Mouse (Mus musculus): ENCODE results near the gene Nfam1.

Gene Nfam1

GRCm38 (mm10) chr15:82968449-82968848 lies 64.7 kb downstream of the Nfam1 start:
- peak; percentile 23 for DNase-seq (ENCODE audit: low read depth, low spot score)
- Histone ChIP-seq H3K36me3 (ENCODE audit: control insufficient read depth, insufficient read depth, low read length, poor library complexity, severe bottlenecking) (no peaks in the 10 kb centered on the region), H3K27me3 (ENCODE audit: control insufficient read depth, insufficient read depth, low read length, poor library complexity, severe bottlenecking) (no peaks in the 10 kb centered on the region)

- Histone ChIP-seq H3K36me3 (ENCODE audit: control insufficient read depth, insufficient read depth, low read length, poor library complexity, severe bottlenecking) (no peaks in the 10 kb centered on the region), H3K27me3 (ENCODE audit: control insufficient read depth, insufficient read depth, low read length, poor library complexity, severe bottlenecking) (no peaks in the 10 kb centered on the region)
- no peak for DNase-seq (ENCODE audit: low read depth, low spot score)
Observed at GRCm38 (mm10) chr15:82967947-82968346, 65.2 kb downstream of the Nfam1 start.

GRCm38 (mm10) chr15:82964266-82964825 lies 68.8 kb downstream of the Nfam1 start:
- no peaks in the 10 kb centered on the region for H3K36me3 ChIP-seq (ENCODE audit: control insufficient read depth, insufficient read depth, low read length, poor library complexity, severe bottlenecking)
- H3K27me3 ChIP-seq (ENCODE audit: control insufficient read depth, insufficient read depth, low read length, poor library complexity, severe bottlenecking), result no peaks in the 10 kb centered on the region; the same call in 1 of the 2 replicates
- DNase-seq (ENCODE audit: low read depth, low spot score), result no peak

- DNase-seq (ENCODE audit: low read depth, low spot score), result peak; percentile 27
- Histone ChIP-seq H3K36me3 (ENCODE audit: control insufficient read depth, insufficient read depth, low read length, poor library complexity, severe bottlenecking) (no peaks in the 10 kb centered on the region), H3K27me3 (ENCODE audit: control insufficient read depth, insufficient read depth, low read length, poor library complexity, severe bottlenecking) (no peaks in the 10 kb centered on the region; the same call in 1 of the 2 replicates)
Observed at GRCm38 (mm10) chr15:82963556-82964156, 69.5 kb downstream of the Nfam1 start.

- no peaks in the 10 kb centered on the region for H3K36me3 ChIP-seq (ENCODE audit: control insufficient read depth, insufficient read depth, low read length, poor library complexity, severe bottlenecking)
- no peak for DNase-seq (ENCODE audit: low read depth, low spot score)
- no peaks in the 10 kb centered on the region; the same call in 1 of the 2 replicates for H3K27me3 ChIP-seq (ENCODE audit: control insufficient read depth, insufficient read depth, low read length, poor library complexity, severe bottlenecking)
Observed at GRCm38 (mm10) chr15:82963090-82963489, 70.0 kb downstream of the Nfam1 start.

GRCm38 (mm10) chr15:82962536-82962935 lies 70.6 kb downstream of the Nfam1 start:
- Histone ChIP-seq H3K27me3 (ENCODE audit: control insufficient read depth, insufficient read depth, low read length, poor library complexity, severe bottlenecking) (no peaks in the 10 kb centered on the region; the same call in 1 of the 2 replicates), H3K36me3 (ENCODE audit: control insufficient read depth, insufficient read depth, low read length, poor library complexity, severe bottlenecking) (no peaks in the 10 kb centered on the region)
- DNase-seq (ENCODE audit: low read depth, low spot score), result no peak

GRCm38 (mm10) chr15:82960786-82961561 lies 72.1 kb downstream of the Nfam1 start:
- no peak for DNase-seq (ENCODE audit: low read depth, low spot score)
- no peaks in the 10 kb centered on the region for H3K36me3 ChIP-seq (ENCODE audit: control insufficient read depth, insufficient read depth, low read length, poor library complexity, severe bottlenecking)
- H3K27me3 ChIP-seq (ENCODE audit: control insufficient read depth, insufficient read depth, low read length, poor library complexity, severe bottlenecking), result no peaks in the 10 kb centered on the region; the same call in 1 of the 2 replicates

- DNase-seq (ENCODE audit: low read depth, low spot score), result no peak
- Histone ChIP-seq H3K27me3 (ENCODE audit: control insufficient read depth, insufficient read depth, low read length, poor library complexity, severe bottlenecking) (no peaks in the 10 kb centered on the region; the same call in 1 of the 2 replicates), H3K36me3 (ENCODE audit: control insufficient read depth, insufficient read depth, low read length, poor library complexity, severe bottlenecking) (no peaks in the 10 kb centered on the region)
Observed at GRCm38 (mm10) chr15:82959151-82959550, 74.0 kb downstream of the Nfam1 start.

- Histone ChIP-seq H3K36me3 (ENCODE audit: control insufficient read depth, insufficient read depth, low read length, poor library complexity, severe bottlenecking) (no peaks in the 10 kb centered on the region), H3K27me3 (ENCODE audit: control insufficient read depth, insufficient read depth, low read length, poor library complexity, severe bottlenecking) (no peaks in the 10 kb centered on the region; the same call in 1 of the 2 replicates)
- DNase-seq (ENCODE audit: low read depth, low spot score), result no peak
Observed at GRCm38 (mm10) chr15:82958253-82958701, 74.8 kb downstream of the Nfam1 start.

GRCm38 (mm10) chr15:82956721-82957120 lies 76.4 kb downstream of the Nfam1 start:
- H3K27me3 ChIP-seq (ENCODE audit: control insufficient read depth, insufficient read depth, low read length, poor library complexity, severe bottlenecking), result no peaks in the 10 kb centered on the region; the same call in 1 of the 2 replicates
- DNase-seq (ENCODE audit: low read depth, low spot score), result no peak
- H3K36me3 ChIP-seq (ENCODE audit: control insufficient read depth, insufficient read depth, low read length, poor library complexity, severe bottlenecking), result no peaks in the 10 kb centered on the region

GRCm38 (mm10) chr15:82956310-82956709 lies 76.8 kb downstream of the Nfam1 start:
- Histone ChIP-seq H3K27me3 (ENCODE audit: control insufficient read depth, insufficient read depth, low read length, poor library complexity, severe bottlenecking) (no peaks in the 10 kb centered on the region; the same call in 1 of the 2 replicates), H3K36me3 (ENCODE audit: control insufficient read depth, insufficient read depth, low read length, poor library complexity, severe bottlenecking) (no peaks in the 10 kb centered on the region)
- no peak for DNase-seq (ENCODE audit: low read depth, low spot score)

GRCm38 (mm10) chr15:82955286-82955685 lies 77.8 kb downstream of the Nfam1 start:
- no peak for DNase-seq (ENCODE audit: low read depth, low spot score)
- no peaks in the 10 kb centered on the region for H3K27me3 ChIP-seq (ENCODE audit: control insufficient read depth, insufficient read depth, low read length, poor library complexity, severe bottlenecking)
- no peaks in the 10 kb centered on the region for H3K36me3 ChIP-seq (ENCODE audit: control insufficient read depth, insufficient read depth, low read length, poor library complexity, severe bottlenecking)

- Histone ChIP-seq H3K27me3 (ENCODE audit: control insufficient read depth, insufficient read depth, low read length, poor library complexity, severe bottlenecking) (no peaks in the 10 kb centered on the region), H3K36me3 (ENCODE audit: control insufficient read depth, insufficient read depth, low read length, poor library complexity, severe bottlenecking) (no peaks in the 10 kb centered on the region)
- no peak for DNase-seq (ENCODE audit: low read depth, low spot score)
Observed at GRCm38 (mm10) chr15:82954034-82954433, 79.1 kb downstream of the Nfam1 start.

GRCm38 (mm10) chr15:82953096-82953495 lies 80.0 kb downstream of the Nfam1 start:
- H3K27me3 ChIP-seq (ENCODE audit: control insufficient read depth, insufficient read depth, low read length, poor library complexity, severe bottlenecking), result no peaks in the 10 kb centered on the region
- no peak for DNase-seq (ENCODE audit: low read depth, low spot score)
- H3K36me3 ChIP-seq (ENCODE audit: control insufficient read depth, insufficient read depth, low read length, poor library complexity, severe bottlenecking), result no peaks in the 10 kb centered on the region

- Histone ChIP-seq H3K36me3 (ENCODE audit: control insufficient read depth, insufficient read depth, low read length, poor library complexity, severe bottlenecking) (no peaks in the 10 kb centered on the region), H3K27me3 (ENCODE audit: control insufficient read depth, insufficient read depth, low read length, poor library complexity, severe bottlenecking) (no peaks in the 10 kb centered on the region)
- peak; percentile 29 for DNase-seq (ENCODE audit: low read depth, low spot score)
Observed at GRCm38 (mm10) chr15:82952292-82952705, 80.8 kb downstream of the Nfam1 start.

Measured in splenic B cell, adult 2 months (primary cell).